Mouse (Mus musculus) T-cell, adult 2 months (primary cell): ENCODE results near the gene Dnajc1.

Experiments used
- DNase-seq: peaks from one replicate; pipeline ENCODE4 v3.0.0; 2022; ENCODE audit warnings: low spot score

Dnajc1 gene

DNA sequence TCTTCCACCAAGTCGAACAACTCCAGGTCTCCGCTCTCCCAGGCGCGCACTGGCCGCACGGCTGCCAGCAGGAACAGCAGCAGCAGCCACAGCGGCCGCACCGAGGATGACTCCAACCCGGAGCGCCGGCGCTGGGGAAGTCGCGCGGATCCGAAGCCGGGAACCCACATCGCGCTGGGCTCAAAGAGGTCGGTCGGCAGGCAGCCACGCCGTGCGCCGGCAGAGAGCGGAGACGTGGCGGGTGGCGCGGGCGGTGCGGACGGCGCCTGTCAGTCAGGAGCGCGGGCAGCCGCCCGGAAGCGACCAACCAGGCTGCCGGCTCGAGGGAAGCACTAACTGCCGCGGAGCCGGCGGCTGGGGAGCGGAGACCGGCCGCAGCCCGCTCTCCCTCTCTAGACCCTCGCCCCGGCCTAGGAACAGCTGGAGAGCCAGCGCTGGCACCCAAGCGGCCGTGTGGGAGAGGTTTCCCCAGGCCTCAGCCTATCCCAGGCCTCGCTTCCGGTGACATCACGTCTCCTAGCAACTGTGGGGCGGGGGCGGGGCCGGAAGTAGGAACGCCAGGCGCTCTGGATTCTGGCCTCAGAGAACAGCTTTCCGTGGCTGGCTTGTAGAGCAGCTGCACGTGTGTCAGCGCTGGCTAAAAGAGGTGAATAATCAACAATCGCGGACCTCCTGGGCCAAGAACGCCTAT, at the start of gene Dnajc1:
Dnajc1 (minus strand) TSS at position 500 of the 691 bp plus-strand sequence.
- DNase-seq, result peak; percentile 83

DNA sequence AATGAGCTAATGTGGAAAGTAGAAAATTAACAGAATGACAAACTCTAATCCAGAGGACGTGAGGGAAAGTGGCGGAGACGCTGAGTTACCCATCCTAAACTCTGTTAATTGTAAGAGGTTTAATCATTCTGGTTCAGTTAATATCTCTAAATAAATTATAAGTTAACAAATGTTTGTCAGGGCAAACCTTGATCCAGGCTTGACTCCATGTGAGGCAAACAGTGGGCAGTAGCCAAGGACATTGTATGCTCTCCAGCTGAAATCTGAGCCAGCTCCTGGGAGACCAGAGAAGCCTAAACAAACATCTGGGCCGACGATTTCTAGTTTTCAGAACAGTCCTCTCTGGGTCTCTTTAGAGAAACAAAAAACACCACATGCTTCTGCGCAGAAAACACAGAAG, 49.2 kb upstream of the Dnajc1 start:
- no peak for DNase-seq

DNA sequence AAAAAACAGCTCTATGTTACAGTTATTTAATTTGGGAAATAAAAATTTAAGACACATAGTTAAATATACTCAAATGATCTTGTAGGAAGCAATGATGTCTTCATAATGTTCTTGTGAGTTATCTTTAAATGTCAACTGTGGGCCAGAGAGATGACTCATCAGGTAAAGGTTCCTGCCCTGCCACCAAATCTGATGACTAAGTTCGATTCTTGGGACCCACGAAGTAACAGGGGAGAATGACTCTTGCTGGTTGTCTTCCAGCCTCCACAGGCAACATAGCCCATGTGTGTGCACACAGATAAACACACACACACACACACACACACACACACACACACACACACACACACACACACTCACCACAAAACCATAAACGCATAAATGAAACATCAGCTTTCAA, 22.6 kb upstream of the Dnajc1 start:
- DNase-seq, result no peak

DNA sequence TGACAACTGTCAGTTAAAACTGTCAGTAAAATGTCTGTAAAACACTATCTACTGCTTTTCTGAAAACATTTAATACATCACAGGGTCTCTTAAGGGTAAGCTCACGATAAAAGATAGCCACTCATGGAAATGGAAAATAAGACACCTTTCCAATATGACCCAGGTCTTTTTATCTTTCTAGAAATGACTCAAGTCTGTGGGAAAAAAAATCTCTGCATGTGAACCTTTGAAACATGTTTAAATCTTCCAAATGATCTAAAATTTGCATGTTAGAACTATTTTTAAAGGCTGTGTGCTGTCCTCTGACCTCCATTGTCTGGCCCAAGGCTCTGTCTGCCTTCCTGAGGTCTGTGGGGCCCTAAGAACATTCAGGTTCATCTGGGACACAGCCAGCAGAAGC, 11.0 kb upstream of the Dnajc1 start:
- no peak for DNase-seq

DNA sequence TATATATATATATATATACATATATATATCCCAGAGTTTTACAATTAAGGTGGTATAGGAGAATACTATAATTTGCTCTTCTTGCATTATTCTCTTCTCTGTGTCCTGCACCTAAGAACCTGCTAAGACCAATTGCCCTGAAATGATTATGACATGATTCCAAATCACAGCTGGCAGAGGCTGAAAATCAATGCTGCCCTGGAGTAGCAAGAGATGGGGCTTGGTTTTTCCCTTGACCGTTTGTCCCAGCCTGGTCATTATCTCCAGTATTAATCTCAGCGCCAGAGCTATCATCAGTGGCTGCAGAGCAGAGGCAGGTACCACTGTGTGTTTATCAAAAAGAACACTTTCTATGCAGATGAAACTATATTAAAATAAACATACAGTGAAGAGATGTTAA, 9.1 kb upstream of the Dnajc1 start:
- no peak for DNase-seq

DNA sequence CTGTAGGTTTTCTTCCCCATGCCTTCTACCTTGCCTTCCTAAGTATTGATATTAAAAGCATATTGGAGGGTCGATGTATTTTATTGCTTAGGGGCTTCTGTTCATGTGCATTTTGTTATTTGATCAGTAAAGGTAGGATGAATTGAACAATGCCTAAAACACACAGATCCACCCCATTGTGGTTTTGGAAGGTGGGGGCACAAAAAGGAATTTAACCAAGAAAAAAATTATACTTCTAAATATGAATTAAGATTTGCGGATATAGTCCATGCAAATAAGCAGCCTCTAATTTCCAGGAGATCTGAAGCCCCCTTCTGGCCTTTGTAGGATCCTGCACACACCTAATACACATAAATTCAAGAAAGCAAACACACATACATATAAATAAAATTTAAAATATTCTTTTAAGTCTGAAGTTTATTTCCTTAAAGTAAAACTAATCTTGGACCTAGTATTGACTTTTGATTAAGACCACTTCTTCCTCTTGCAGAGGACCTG, 441 bp upstream of the Dnajc1 start:
- no peak for DNase-seq

DNA sequence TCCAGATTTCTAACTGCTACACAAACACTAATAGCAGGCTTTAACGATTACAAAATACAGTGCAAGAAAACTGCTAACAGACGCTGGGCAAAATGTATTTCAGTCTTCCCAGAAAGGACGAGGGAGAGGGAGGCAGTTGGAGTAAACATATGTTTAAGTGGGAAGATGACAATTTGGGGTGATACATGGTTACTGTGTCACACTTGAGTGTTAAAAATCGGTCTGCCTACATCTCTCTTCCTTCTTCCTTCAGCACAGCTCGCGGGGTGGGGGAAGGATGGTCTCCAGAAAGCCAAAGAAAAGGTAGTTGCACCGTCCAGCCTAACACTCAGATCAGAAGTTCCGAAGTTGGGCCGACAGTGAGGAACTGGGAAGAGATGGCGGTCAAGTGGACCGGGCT, 769 bp downstream of the Dnajc1 start:
- DNase-seq, result no peak

DNA sequence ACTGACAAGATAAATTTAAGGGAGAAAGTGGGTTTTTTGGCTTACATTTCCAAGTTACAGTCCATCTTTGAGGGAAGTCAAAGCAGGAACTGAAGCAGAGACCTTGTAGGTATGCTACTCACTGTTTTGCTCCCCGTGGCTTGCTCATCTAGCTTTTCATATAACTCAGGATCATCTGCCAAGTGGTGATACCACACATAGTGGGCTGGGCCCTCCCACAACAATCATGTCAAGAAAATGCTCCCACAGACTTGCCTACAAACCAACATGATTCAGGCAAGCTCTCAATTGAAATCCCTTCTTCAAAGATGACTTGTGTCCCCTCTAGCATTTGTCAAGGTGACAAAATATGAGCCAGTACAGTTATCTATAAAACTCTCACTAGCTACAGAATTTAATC, 3.0 kb downstream of the Dnajc1 start:
- DNase-seq, result no peak

DNA sequence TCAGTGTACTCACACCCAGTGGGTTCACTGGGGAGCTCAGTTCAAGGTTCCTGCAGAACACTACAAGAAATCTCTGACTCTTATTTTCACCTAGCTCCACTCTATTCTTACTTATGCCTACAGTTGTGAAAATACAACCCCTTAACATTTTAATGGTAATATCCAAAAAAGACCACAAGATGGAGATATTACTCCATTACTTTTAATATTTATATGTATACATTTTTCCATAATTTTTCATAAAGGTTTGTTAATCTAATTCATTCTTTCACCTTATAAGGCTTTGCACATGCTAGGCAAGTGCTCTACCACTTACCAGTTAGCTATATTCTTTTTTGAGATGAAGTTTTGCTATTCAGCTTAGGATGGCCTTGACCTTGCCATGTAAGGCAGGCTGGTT, 11.0 kb downstream of the Dnajc1 start:
- DNase-seq, result no peak

DNA sequence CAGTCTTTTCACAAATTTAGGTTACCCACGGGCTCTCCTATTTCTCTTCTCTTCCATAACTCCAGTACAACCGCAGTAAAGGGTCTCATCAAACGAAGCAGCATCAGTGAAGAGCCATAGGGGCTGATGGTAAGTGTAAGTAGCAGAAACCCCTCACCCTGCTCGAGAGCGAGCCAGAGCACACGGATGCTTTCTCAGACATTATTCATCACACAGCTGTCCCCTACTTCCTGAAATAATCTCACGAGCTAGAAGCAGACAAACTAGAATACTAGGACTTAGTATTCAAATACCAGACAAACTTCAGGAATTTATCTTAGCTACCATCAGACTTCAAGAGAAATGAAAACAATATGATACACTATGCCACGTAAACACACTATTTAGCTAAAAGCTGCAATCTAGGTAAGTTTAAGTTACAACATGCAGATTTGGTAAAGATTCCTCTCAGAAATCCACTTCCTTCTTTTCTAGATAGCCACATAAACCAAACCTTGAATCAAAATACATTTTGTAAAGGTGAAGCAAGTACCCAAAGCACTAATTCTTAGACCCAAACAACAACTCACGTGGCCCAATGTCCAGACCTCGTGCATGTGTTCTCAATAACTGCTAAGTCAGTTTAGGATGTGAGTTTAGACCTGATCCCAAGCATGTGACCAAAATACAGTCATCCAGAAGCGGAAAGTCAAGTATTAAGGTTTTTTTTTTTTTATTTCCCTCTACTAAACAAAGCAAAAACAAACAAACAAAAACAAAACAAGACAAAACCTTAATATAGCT, 20.0 kb downstream of the Dnajc1 start:
- no peak for DNase-seq

DNA sequence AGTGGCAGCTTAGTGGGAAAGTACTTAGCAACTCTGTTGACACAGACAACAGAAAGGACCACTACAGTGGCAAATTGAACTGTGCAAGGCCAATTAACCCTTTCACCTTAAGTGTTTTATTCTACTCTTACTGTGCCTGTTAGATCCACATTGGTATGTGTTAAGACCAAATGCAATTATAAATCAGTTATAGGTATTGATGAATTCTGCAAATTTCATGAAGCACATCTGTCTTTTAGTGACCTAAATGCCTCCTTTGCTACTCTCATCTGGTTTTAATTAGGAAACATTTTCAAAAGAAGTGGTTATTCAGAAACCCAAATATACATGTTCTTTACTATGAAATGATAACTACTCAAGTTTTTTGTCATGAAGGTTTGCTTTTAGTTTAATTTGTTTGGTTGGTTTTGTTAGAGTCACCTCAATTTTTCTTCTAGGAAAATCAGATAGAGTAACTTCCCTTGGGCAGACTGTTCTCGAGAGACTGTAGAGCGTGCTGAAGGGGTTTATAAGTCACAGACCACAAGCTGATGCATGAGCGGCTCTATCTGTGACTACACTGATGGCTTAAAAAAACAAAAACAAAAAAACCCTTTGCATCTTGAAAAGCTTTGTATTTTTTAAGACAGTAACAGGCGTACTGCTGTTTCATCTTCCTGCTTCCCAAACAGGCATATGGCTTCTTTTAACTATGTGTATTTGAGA, 21.7 kb downstream of the Dnajc1 start:
- no peak for DNase-seq

DNA sequence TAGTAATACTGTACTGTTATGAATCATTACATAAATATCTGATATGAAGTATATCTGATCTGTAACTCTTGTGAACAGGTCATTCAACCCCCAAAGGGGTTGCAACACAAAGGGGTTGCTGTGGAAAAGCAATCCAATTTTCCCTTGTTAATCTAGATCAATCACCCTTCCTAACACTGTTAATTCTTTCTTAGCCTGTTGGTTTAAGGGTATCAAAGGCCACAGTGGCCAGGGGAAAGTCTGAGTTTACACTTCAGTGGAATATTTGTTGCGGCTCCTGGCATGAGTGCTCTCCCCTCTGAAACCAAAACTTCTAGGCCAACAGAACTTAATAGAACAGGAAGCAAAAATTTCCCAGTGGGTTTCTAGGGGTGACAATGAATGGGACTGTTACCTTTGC, 28.2 kb downstream of the Dnajc1 start:
- DNase-seq, result no peak

DNA sequence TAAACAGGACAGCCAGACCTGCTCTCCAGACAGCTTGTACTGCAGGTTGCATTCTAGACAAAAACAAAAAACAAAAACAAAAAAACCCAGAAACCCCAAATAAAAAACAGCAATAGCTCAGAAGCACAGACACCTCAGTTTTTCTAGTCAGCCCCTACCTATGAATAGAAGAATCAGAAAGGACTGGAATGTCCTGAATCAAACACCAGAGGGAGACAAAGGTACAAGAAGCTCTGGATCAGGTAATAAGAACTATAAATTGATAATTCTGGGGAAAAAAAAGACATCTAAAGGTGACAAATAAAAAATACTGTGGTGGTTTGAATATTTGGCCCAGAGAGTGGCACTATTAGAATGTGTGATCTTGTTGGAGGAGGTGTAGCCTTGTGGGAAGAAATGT, 37.3 kb downstream of the Dnajc1 start:
- no peak for DNase-seq

DNA sequence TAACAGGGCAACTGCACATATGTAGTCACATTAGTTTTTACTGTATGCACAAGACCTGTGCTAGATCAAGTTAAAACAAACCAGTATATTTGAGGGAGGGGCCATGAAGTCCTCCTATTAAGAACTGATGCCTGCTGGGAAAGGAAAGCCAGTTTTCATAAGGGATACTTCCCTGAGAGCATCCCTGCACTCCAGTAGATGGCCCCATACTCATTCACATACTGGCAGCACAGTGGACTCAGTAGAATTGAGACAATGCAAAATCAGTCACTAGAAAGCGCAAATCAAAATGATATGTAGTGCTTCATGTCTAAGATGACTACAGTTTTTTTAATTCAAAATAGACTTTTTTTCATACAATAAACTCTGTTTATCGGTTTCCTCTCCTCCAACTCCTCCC, 40.0 kb downstream of the Dnajc1 start:
- DNase-seq, result no peak

DNA sequence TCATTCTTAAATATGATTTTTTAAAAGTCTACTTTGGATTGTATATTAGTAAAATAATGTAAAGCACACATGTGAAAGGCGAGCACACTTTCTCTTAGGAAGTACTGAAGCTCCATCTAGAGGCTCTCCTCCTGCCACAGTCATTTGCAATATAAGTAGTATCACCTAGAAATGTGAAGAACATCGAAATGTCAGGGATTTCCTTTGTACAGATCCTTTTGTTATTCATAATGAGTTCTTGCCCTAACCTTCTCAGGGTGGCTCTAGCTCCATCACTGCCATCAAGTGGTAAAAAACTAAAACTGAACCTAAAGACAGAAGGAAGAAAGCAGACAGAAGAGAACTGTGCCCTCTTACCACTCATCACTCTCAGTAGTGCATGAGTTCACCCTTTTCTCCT, 49.2 kb downstream of the Dnajc1 start:
- DNase-seq, result no peak

DNA sequence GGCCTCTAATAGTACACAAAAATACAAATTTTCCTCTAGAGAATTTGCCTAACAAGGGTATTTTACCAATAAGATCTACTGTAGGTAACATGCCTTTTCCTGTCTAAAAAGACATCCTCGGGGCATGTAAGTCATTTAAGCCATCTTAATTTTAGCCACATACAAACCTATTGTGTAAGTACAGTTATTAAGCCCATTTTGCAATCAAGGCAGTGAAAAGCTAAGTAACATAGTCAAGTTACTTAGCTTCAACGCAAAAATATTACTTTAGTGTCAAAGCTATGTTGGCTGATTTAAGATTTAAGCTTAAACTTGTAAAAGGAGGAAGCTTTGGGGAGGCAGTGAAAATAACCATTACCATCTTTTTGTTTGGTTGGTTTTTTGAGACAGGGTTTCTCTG, 74.0 kb downstream of the Dnajc1 start:
- no peak for DNase-seq

DNA sequence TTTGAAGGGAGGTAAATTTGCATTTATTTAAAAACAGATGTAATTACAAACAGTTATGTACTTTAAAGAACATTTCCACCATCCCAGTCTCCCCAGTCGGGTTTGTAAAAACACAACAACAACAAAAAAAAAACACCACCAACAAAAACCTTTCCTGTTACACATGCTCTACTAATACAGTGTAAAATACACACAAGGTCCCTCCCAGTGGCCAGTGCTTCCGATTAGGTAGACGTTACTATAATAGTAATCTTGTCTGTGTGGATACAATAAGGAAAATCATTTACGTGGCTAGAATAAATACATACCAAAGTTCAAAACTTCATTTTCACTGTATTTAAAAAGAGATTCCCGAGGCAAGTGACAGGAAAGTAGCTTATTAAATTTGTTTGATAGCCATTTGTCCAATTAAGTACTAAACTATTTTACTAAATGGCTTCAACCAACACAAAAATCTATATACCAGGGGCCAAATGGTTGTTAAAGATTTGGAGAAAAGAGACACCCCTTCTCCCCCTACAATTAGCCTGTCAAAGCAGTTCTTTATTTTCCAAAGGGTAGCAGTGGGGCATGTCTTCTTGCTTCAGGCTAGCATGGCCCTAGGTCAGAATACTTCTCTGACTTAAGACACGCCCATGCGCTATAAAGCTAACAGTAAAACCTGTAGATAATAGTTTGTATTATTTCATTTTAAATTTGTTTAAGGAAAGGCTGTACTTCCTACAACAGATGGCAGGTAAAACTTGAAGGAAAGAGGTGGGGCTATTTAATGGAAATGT, 74.9 kb downstream of the Dnajc1 start:
- no peak for DNase-seq

DNA sequence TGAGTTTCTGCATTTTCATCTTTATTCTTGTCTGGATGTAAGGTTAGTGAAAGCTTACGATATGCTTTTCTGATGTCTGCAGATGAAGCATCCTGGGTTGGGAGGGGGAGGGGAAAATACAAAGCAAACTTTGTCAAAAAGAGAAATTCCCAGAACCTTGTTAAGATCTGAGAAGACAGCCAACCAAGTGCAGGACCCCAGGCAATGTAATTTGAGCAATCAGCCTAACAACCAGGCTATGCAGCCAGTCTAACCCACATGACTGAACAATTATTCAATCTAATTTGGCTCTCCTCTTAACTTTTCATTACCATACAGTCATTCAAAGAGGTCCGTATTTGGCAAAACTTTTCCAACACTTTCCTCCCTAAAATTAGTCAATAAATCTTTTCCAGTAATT, 75.7 kb downstream of the Dnajc1 start:
- DNase-seq, result no peak

DNA sequence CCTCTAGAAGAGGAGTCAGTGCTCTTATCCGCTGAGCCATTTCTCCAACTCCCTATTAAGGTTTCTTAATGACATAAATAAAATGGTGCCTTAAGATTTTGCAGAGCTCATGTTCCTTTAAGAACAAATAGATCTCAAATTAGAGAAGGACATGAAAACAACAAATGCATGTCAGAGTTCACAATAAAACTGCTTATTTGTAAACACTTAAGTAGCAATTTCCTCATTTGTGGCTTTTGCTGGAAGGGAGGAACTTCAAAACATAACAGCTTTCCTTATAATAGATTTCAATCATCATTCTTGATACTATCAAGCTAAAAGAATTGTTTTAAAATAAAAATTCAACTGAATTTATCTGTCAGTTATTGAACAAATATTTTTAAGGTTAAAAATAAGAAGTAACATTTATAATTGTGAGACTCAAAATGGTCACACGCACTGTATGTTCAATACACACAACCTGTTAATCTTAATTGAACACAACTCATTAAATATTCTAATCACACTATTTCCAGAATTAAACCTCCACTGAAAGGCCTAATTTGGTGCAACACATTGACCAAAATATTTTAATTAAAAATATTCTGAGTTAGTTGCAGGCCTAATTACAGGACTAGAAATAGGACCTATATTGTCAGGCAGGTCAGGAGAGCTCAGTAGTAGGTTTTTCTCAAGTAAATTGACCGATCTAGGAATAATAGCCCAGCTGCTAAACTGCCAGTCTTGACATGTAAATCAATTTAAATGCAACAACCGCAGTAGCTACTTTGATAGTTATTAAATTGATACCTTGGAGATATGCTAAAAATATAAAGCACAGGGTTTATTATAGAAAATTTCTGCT, 82.1 kb downstream of the Dnajc1 start:
- no peak for DNase-seq

DNA sequence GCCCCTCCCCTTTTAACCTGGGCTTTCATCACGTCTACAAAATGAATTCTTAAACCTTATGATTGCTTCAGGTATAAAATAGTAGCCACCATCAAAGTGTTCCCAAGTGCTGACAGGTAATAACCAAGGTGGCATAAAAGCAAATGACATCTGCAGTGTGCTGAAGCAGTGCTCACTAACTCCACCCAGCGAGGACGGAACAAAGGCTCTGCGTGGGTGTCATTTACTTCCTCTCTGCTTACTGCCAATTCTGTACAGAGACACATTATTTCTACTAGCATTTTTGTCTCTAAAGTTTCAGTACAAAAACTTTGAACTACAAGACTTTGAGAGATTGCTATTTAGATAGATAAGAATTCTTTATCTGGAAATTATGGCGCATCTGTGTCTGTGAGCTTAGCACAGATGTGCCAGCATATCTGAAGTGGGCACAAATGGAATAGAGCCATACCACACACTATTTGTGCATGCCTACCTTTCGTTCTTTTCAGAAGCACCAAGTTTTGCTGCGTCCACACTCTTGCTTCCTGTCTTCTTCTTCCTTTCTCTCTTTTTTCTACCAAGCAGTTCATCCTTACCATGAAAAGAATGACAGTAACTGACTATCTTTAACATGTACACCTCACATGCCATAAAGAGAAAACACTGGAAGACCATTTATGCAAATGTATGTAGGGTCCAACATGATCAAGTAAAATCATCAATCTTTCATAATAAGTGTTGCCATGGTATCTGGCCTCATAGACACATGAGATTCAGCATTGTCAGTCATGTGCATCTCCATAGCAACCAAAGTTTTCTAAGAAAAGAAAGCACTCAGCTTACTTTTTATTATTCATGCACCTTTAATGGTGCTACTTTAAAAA, 85.0 kb downstream of the Dnajc1 start:
- peak; percentile 56 for DNase-seq
